Mouse (Mus musculus) right cerebral cortex, postnatal 25 days (tissue): ENCODE results near the gene Zranb3.
"Not testable (repeated sequence)": the region's sequence is repeated elsewhere in the genome, so short reads cannot be mapped to it uniquely, and the experiment has no call there.

Experiments used
- DNase-seq: peaks from one replicate; pipeline ENCODE4 v3.0.0; 2022

The Zranb3 gene

DNA sequence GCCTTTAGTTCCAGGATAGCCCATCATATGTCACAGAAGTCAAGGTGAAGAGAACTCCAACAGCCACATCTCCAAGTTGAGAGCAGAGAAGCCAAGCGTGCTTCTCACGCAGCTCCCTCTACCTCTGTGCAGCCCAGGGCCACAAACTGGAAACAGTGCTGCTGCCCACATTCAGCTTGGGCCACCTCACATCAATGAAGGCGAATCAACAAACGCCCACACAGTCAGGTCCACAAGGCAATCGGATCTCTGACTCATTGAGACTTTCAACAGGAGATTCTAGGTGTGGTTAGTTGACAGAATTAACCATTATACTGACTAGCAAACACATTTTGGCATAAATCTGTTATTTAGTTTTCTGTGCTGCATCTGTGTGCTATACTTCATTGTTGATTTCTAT is 44.2 kb downstream of the Zranb3 start:
- no peak for DNase-seq

DNA sequence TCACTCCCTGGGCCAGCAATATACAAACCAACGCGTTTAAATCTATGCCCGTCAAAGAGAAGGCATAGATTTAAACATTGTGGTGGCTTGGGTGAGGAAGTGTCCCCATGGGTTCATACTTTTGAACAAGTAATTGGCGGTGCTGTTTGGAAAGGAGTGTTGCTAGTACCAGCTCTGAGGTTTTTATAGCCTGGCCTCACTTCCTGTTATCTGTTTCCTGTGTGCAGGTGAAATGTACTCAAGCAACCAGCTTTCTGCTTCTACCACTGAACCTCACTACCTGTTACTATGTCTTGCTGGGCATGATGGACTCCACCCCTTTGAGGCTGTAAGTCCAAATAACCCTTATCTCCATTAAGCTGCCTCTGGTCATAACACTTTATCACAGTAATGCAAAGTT is 45.6 kb downstream of the Zranb3 start:
- no peak for DNase-seq

DNA sequence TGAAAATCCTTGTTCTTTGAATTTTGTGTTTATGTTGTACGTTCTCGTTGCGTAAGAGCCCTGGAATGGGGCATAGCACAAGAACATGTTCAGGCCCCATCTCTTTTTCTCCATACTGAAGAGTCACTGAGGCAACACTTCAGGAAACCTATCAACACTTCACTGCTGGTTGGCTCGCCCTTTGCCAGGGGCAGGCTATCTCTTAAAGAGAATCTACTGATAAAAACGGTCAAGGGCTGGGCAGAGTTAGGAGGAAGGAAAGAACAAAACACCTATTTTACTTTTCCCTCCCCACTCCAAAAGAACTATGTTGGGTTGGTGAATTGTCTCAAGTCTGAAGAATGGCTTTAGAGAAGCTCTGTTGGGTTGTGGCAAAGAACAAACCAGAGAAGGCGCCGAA is 55.9 kb downstream of the Zranb3 start:
- DNase-seq, result no peak

DNA sequence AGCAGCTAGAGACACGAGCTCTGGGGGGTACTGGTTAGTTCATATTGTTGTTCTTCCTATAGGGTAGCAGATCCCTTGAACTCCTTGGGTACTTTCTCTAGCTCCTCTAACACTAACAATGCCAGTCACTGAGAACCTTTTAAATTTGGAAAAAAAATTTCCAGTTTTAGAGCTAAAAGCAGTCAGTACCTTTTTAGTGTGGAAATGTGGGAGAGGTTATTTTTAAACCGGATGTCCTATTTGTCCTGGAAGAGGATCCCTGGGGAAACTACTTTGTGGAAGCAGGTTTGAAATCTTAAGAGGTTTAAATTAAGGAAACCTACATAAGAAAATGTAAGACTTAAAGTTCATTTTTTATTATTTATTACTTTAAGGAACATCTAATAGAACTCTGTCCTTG is 56.4 kb downstream of the Zranb3 start:
- no peak for DNase-seq

- DNase-seq, result no peak
These were observed 58.7 kb downstream of the Zranb3 start for GRCm38 (mm10) chr1:128044181-128044580.

- DNase-seq, result no peak
These were observed 66.6 kb downstream of the Zranb3 start for GRCm38 (mm10) chr1:128036296-128036695.

GRCm38 (mm10) chr1:128032123-128032522 is 70.7 kb downstream of the Zranb3 start:
- DNase-seq, result peak; percentile 55

DNA sequence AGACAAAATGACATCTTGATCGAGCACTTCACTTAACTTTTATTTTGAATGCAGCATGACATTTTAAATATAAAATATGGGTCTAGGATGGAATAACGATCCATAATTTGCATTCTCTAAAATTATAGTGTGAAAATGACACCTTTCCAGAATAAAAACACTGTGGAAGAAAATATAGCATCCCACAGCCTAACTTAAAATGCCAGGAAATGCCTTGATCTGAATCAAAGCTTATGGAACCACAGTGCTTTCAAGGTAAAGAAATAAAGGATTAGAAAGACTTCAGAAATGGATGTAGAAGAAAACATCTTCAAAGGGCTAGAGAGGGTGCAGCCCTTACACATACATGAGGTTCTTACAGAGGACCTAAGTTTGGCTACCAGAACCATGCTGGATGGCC is 71.3 kb downstream of the Zranb3 start:
- DNase-seq, result no peak

DNA sequence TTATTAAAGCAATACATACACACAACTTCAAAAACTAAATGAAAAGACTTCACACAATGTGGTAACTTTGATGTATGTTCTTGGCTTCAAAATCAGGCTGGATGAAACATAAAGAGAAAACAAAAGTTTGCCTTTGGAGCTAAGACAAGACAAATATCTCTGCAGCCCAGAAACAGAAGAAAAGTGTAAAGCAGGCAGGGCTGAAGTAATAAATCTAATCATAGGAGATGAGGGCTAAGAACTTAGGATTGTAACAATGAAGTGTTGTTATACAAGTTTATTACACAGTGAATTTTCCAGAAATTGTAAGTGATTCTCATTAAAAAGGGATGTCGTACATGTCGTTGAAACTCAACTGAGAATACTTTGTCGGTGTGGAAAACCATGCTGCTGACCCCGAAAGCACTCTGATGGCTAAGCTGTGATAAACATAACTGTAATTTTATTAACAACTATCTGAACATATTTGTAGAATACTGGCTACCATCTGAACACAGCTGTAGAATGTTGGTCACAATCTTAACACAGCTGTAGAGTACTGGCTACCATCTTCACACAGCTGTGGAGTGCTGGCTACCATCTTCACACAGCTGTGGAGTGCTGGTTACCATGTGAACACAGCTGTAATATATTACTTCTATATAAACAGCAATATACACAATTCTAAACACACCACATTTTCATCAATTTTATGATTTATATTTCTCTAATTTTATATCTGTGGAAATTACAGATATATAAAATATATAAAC is 78.3 kb downstream of the Zranb3 start:
- DNase-seq, result no peak

- DNase-seq, result no peak
These were observed 82.7 kb downstream of the Zranb3 start for GRCm38 (mm10) chr1:128020001-128020770.

- DNase-seq, result no peak
These were observed 86.8 kb downstream of the Zranb3 start for GRCm38 (mm10) chr1:128016035-128016492.

- DNase-seq, result no peak
These were observed 89.0 kb downstream of the Zranb3 start for GRCm38 (mm10) chr1:128013698-128014386.

GRCm38 (mm10) chr1:128009751-128010150 is 93.1 kb downstream of the Zranb3 start:
- no peak for DNase-seq

GRCm38 (mm10) chr1:128006042-128006600 is 96.7 kb downstream of the Zranb3 start:
- DNase-seq, result not testable (repeated sequence)

- no peak for DNase-seq
These were observed 98.5 kb downstream of the Zranb3 start for GRCm38 (mm10) chr1:128004371-128004720.

- DNase-seq, result no peak
These were observed 99.0 kb downstream of the Zranb3 start for GRCm38 (mm10) chr1:128003712-128004370.

DNA sequence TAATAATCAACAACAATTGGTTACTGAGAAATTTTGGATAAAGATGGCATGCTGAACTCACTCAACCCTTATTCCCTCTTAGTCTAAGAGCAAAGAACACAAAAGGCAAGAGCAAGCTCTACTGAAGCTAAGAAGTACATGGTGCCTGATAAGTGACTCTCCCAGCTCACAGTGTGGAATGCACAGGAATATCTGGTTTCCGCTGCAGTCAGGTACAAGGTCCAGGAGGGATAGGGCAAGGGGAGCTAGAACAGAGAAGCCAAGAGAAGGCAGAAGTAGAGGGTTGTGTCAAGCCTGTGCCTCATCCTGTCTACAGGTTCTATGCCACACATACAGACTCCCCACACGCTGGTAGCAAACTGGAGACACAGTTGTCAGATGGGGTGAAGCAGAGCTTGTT is 100.7 kb downstream of the Zranb3 start:
- DNase-seq, result no peak

- not testable (repeated sequence) for DNase-seq
These were observed 101.9 kb downstream of the Zranb3 start for GRCm38 (mm10) chr1:128000931-128001330.

DNA sequence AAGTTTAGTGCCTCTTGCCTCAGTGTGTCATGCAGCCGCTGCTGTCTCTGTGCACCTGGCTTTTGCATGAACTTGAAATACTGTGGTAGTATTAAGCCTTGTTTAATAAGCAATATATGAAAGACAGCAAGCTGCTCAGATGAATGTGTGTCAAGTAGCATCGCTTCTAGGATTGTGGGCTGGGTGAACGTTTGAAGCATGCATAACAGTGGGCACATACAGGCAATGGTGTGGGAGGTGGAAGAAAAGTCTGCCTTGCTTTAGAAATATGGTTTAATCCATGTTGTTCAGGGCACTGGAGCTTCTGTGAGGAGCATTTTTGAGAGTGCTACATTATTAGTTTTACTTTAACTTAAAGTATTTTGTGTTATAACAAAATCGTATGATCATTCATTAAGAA is 109.0 kb downstream of the Zranb3 start:
- DNase-seq, result no peak

- DNase-seq, result peak; percentile 26
These were observed 112.7 kb downstream of the Zranb3 start for GRCm38 (mm10) chr1:127989876-127990731.

GRCm38 (mm10) chr1:127989387-127989786 is 113.5 kb downstream of the Zranb3 start:
- no peak for DNase-seq

DNA sequence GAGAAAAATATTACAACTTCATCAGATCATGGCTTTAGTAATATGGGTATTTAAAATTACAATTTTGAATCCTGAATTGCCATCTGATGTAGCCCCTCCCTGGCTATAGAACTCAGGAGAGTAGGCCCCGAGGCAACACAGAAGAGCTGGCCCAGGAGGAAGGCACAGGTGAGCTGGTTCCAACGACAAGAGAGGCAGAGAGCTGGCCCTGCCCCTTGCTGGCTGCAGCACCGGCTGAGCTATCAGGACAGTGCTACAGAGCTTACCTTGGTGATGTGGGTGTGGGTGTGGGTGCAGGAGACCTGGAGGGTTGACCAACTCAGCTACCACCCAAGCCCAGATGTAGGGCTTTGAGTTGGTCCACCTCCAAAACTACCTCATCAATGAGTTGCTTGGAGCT is 114.6 kb downstream of the Zranb3 start:
- no peak for DNase-seq
